Mouse (Mus musculus) hindbrain, embryonic 11.5 days (tissue): ENCODE measurements at regions not wholly inside any gene's neighbourhood (a gene's known extent, or its start where the extent isn't known, plus 50 kb on each side); places are given as distances from the start of the nearest gene placed in this dataset.

Source experiments
- ATAC-seq: fragments of 200-750 bp; cut with Nextera tagmentation; 2 replicates; pipeline ENCODE4 v1.8.0; 2017; ENCODE audit warnings: mild to moderate bottlenecking, moderate TSS enrichment, moderate library complexity; ENCODE audit not compliant: low FRiP score
- DNase-seq: peaks from one replicate; pipeline ENCODE4 v3.0.0-alpha.2; 2015; ENCODE audit warnings: low spot score
- H3K27ac ChIP-seq: fragments of 300-500 bp; sonication (generic); 2 replicates; pipeline ENCODE4 v1.5.1; 2014; ENCODE audit warnings: mild to moderate bottlenecking, low read depth, low read length
- H3K27me3 ChIP-seq: fragments of 300-500 bp; sonication (generic); 2 replicates; pipeline ENCODE4 v1.6.1; 2014; ENCODE audit warnings: mild to moderate bottlenecking, low read length, moderate library complexity, mixed read lengths; ENCODE audit not compliant: control insufficient read depth, insufficient read depth
- H3K36me3 ChIP-seq: fragments of 300-500 bp; sonication (generic); 2 replicates; pipeline ENCODE4 v1.6.1; 2014; ENCODE audit warnings: mild to moderate bottlenecking, low read length, moderate library complexity, mixed read lengths; ENCODE audit not compliant: control insufficient read depth, insufficient read depth
- H3K4me1 ChIP-seq: fragments of 300-500 bp; sonication (generic); replicated peaks from 2 replicates; pipeline ENCODE4 v1.6.1; 2014; ENCODE audit warnings: low read length, mixed read lengths; ENCODE audit not compliant: control insufficient read depth, insufficient read depth
- H3K4me2 ChIP-seq: fragments of 300-500 bp; sonication (generic); replicated peaks from 2 replicates; pipeline ENCODE4 v1.6.1; 2014; ENCODE audit warnings: mild to moderate bottlenecking, low read depth, low read length
- H3K4me3 ChIP-seq: fragments of 300-500 bp; sonication (generic); 2 replicates; pipeline ENCODE4 v1.5.1; 2014; ENCODE audit warnings: low read depth, low read length
- H3K9ac ChIP-seq: fragments of 300-500 bp; sonication (generic); 2 replicates; pipeline ENCODE4 v1.6.1; 2014; ENCODE audit warnings: low read depth, low read length
- H3K9me3 ChIP-seq: fragments of 300-500 bp; sonication (generic); 2 replicates; pipeline ENCODE4 v1.6.1; 2016; ENCODE audit warnings: low read length; ENCODE audit not compliant: control insufficient read depth
- WGBS: fragments of 180-500 bp; shearing (Covaris S2); extraction: QIAGEN DNeasy Blood & Tissue Kit; methylation state at CpG from one replicate; pipeline ENCODE4 v1.1.7; 2014; 5-methylcytosine and 5-hydroxymethylcytosine counted together

GRCm38 (mm10) chr17:3747808-3748335, 51.8 kb upstream of the Nox3 start:
- WGBS: 89% methylated on average over 8 of the region's 8 CpGs
- Histone ChIP-seq H3K9me3 (no peaks in the 10 kb centered on the region), H3K4me1 (no peaks in the 10 kb centered on the region), H3K4me2 (no peak overlapping the region), H3K36me3 (no peaks in the 10 kb centered on the region), H3K27ac (no peak overlapping the region), H3K27me3 (no peaks in the 10 kb centered on the region), H3K4me3 (no peak overlapping the region), H3K9ac (no peak overlapping the region)
- ATAC-seq (no peak), DNase-seq (no peak)
